Mouse (Mus musculus): ENCODE measurements around the gene Adarb2. TPM values are rescaled to one million over a fixed set of nuclear protein-coding genes. Genes with fewer than 3 reads are reported as not detected.

Gene Adarb2
- total RNA-seq, 2 experiments from 2014 or later, result 24.8 to 26.8 TPM

DNA sequence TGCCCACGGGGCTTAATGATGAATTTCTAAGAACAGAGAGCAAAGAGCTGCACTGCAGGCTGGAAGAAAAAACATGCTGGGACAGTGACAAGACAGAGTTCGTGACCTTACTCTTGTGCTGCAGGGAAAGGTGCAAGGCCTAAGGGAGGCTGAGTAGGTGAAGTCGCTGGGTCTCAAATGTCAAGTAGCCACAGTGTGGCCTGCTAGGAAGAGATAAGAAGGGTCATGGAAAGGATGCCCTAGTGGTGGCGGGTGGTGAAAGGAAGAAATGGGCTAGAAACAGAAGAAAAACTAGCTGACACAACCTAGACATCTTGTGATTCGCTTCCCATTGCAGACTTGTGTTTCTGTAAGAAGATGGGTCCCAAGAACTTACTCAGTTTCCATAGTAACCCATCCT lies 429.4 kb downstream of the Adarb2 start:
- DNase-seq (ENCODE audit: low spot score in 2 of 2), result no peak
- intact Hi-C loops (cut with DNase I), result no loop called here

DNA sequence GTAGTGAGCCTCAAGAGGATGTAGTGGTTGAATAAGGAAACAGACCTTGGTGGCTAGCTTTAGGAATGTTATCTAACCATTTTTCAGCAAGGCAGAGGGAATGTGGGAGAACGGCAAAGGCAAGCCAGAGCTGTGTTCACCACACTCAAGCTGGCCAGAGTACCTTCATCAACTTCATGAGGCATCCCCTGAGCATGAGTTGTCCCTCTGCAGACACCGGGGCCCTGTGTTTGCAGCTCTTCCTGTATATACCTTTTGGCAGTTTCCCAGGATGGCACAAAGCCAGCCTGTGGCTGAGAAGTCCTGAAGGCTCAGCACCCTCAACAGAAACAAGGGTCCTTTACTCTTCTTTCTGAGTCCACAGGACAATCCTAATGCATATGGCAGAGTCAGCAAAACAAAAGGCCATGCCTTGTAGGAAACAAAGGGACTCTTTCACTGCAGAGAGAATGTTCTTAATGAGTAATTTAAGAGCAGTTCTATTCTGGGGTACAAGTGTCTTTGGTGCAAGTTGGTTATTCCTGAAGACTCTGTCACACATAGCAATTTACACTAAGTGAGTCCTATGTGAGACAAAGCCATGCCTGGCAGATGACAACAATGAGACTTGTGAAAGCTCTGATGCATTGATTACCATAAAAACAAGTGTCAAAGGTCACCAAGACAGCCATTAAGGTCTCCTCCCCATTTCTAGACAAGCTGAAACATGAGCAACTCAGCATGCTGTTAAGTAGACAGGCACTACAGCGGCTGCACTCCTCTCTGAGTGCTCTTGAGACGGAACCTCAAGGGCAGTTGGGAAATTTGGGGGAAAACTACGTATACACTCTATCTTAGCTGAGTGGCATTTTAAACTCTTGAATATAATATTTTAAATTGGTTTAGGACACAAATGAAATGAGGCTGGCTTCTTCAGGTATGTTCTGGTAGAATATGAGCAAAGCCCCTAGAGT lies 431.0 kb downstream of the Adarb2 start:
- no peak for DNase-seq (ENCODE audit: low spot score in 2 of 2)
- intact Hi-C loops (cut with DNase I), result no loop called here

DNA sequence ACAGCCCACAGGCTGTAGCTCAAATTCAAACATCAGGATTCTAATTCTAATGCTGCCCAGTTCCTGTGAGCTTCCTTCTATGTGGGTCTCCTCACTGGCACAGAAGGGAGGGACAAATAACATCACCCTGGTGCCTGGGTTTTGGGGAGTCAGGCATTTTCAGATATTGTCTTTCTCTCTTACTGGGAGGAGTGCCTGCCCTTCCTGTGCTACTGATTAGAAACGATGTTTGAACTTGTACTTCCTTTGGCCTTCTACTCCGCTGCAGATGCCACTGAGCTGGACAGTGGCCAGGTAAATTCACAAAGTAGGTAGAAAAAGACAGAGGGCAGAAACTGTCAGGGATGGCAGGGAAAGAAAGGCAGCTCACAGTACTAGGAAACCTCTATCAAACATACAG lies 439.4 kb downstream of the Adarb2 start:
- intact Hi-C loops (cut with DNase I), result no loop called here
- no peak for DNase-seq (ENCODE audit: low spot score in 2 of 2)

DNA sequence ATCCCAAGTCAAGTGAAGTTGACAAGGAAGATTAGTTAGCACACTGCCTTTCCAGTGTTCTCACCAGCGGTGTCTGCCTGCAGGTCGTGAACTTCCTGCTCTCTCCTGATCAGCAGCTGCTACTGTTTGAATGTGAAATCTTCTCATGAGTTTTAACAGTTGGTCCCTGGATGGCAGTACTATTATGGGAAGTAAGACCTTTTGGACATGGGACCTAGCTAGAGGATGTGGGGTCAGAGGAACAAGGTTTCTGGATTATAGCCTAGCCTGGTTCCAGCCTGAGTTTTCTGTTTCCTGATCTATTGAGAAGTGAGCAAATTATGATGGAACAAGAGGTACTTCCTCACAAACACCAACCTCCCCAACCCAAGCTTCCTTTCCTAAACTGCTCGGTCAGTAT lies 441.3 kb downstream of the Adarb2 start:
- no peak for DNase-seq (ENCODE audit: low spot score in 2 of 2)
- intact Hi-C loops (cut with DNase I), result no loop called here

DNA sequence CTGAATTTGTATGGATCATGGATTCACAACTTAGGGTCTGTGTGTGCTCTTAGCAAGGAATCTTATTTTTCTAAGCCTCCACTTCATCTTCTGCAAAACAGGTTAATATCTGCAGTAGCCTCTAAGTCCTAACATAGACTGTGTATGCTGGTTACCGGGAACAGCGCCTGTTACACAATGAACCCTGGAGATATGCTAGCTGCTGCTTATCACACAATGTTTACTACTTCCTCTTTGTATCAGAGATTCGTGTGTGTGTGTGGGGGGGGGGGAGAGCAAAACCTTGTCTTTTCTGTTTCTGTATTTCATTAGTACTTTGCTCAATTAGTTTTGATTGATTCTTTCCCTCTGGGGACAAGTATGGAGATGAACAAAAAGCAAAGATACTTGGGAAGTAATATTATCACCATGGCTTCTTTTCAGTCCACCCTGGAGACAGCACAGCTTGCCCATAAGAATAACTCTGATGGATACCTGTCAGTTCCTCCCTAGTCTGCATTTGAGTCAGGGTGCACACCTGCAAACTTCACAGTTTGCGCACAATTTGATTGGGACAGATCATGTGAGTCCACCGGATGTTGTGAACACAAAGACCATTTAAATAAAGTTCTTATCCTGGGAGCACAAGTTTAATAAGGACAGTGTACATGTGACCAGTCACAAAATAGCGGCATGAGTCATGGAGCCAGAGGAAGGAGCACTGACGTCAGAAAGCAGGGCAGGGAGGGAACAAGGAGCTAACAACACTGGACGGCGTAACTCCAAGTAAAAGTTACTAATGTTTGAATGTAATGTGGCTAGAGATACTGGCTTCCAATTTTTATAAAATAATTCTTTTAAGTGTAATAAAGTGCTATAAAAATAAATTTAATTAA lies 442.4 kb downstream of the Adarb2 start:
- intact Hi-C loops (cut with DNase I), result no loop called here
- no peak for DNase-seq (ENCODE audit: low spot score in 2 of 2)

DNA sequence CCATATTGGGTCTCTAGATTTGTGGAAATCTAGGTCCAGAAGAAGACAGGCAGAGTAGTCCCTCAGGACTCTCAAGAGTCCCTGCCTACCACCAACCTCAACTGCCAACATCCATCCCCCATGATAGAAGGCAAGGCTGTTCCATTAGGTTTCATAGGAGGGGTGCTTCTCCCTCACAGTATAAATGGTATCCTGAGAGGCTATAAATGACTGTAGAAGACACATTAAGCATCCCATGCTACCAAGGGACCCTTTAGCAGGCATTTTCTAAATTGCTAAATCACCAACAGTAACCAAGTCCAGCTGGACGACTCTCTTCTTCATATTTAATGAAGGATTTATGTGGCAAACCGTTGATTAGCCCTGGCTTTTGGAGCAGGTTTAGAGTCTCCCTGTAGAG lies 446.6 kb downstream of the Adarb2 start:
- no peak for DNase-seq (ENCODE audit: low spot score in 2 of 2)
- intact Hi-C loops (cut with DNase I), result no loop called here

DNA sequence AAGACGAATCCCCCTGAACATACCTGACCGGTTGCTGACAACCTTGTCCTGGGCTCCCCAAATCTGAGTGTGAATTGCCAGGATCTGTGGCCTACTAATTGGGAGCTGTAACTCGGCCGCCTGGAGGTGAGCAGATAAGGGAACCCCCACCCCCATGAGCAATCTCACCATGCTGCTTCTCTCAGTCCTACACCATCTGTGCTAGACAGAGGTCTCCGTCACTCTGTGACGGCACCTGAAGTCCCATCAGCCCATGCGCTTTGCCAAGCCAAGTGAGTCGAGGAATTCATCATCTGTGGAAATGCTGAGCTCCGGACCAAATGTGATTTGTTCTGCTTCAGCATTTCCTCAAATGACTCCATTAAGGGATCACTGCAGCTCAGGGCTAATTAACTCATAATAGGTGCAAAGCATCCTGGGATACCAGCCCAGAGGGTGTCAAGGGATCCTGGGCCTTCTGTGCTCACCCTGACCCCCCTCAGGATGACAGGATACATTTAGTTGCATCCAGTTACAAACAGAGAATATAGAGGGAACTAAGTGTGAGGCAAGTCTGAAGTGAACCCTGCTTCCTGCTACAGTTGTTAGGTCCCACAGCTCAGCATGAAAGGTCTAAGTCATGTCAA lies 462.1 kb downstream of the Adarb2 start:
- DNase-seq (ENCODE audit: low spot score in 2 of 2), result no peak
- intact Hi-C loops (cut with DNase I), result no loop called here

DNA sequence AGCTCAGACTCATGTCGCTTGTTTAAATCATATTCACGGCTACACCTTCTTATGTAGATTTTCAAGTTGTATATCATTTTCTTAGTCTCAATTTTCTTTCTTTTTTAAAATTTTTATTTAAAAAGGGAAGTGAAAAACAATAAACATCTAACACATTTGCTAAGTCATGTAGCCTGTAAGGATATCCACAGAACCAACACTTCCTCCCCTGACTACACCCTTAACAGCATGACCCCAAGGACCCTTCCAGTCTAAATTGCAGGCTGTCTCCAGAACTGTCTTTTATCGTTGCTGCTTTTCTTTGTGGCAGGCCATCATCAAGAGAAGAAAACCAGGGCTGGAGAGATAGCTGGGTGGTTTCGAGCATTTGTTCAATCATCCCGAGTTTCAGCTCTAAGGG lies 474.5 kb downstream of the Adarb2 start:
- no peak for DNase-seq (ENCODE audit: low spot score in 2 of 2)
- intact Hi-C loops (cut with DNase I), result no loop called here

DNA sequence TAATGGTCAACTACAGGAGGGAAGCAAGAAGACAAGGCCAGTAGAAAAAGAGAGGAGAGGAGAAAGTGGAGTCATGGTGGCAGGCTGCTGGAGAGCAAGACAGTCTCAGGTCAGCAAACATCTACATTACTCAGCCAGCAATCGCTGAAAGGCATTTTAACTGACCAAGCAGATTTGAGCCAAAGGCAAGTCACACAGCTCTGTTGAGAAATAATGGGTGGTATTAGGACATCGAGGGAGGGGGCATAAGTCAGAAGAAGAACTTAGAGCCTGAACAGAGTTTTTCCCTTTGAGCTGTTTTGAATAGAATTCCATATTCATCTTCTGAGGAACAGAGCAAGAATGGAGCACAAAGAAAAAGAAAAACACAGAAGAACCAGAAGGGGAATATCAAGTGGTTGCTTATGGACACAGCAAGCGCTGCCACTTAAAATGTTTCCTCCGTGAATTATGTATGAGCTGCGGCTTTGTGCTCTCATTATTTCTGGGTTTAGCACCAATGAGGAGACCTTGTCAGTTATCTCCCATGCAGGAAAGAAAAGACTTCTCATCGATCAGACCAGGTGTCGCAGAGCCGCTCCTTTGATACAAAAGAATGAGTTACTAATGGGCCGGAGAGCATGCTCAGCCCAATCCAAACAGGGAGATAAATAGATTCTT lies 477.9 kb downstream of the Adarb2 start:
- intact Hi-C loops (cut with DNase I), result no loop called here
- no peak for DNase-seq (ENCODE audit: low spot score in 2 of 2)

DNA sequence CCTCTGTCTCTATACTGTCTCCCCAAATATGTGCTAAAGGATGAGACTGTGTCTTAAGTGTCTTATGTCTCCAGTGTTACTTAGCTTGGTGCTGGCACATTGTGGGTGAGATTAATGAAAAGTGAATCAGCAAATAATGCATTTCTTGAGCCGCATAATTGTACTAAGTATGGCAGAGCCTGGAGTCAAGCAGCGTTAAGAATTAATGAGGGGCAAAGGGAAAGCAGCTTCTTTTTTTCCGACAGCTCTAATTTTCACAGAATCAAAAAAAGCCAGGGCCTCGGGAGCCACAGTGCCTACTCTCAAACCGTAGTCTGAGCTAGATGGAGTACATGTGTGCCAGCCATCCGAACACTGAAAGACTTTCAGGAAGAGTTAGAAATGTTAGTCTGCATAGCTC lies 488.8 kb downstream of the Adarb2 start:
- intact Hi-C loops (cut with DNase I), result no loop called here
- DNase-seq (ENCODE audit: low spot score in 2 of 2), result no peak

DNA sequence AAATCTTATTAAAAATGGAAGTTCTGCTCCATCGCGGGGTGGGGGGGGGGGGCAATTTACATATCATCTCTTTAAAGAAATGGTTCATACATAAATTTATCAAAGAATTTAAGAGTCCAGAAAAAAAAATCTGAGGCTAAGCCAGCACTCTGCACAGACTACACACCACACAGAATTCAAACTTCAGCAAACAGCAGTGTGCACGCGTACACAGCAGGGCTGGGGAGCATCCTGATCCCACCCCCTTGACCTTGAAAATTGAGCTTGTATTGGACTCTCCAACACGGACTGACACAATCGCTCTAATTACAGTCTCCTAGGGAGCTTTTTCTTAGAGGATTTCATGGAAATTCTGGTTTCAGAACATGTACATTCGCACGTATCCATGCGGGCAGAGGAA lies 490.1 kb downstream of the Adarb2 start:
- intact Hi-C loops (cut with DNase I), result no loop called here
- DNase-seq (ENCODE audit: low spot score in 2 of 2), result no peak

DNA sequence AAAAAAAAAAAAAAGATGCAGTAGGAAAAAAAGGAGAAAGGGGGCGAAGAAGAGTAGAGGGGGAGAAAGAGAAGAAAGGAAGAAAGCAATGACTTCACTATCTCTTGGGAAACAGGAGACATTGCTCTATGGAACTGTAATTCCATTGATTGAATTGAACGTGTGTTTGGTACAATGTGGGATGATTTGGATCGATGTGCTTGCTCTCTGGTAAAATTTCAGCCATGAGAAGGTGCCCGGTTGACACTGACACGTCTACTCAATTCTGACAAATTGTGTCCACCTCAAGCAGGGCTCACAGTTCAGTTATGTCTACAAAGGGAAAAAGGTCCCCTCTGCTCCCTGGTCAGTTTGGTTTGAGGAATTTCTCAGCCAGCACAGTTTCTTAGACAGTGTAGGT lies 495.8 kb downstream of the Adarb2 start:
- DNase-seq (ENCODE audit: low spot score in 2 of 2), result no peak
- intact Hi-C loops (cut with DNase I), result no loop called here

DNA sequence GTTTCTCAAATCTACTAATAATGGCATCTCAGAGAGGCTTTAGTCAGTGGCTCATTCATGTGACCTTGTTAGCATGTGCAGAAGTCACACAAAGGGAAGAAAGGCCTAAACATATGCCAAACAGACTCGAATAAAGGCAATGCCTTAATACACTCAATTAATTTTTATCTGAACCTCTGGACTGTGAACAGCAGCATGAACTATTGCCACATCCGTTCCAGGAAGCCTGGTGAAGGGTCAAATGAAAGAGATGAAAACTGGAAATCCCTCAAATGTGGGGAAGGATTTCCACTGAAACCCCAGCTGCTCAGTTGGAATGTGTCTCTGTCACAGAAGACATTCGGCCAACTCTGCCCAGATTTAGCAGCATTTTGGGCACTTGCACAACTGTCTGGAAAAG lies 497.2 kb downstream of the Adarb2 start:
- no peak for DNase-seq (ENCODE audit: low spot score in 2 of 2)
- intact Hi-C loops (cut with DNase I), result no loop called here

DNA sequence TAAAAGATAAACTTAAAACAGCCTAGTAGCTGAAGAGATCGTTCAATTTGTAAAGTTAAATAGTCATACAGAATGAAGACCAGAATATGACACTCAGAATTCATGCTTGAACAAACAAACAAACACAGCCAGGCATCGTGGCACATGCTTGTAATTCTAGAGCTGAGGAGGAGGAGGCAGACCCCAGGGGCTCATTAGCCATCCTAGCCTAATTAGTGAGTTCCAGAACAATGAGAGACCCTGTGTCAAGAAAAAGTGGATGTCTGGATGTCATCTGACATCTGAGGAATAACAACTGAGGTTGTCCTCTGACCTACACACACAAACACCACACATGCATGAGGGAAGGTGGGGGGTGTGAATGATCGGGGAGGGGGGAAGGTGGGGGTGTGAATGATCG lies 498.3 kb downstream of the Adarb2 start:
- intact Hi-C loops (cut with DNase I), result no loop called here
- DNase-seq (ENCODE audit: low spot score in 2 of 2), result no peak

DNA sequence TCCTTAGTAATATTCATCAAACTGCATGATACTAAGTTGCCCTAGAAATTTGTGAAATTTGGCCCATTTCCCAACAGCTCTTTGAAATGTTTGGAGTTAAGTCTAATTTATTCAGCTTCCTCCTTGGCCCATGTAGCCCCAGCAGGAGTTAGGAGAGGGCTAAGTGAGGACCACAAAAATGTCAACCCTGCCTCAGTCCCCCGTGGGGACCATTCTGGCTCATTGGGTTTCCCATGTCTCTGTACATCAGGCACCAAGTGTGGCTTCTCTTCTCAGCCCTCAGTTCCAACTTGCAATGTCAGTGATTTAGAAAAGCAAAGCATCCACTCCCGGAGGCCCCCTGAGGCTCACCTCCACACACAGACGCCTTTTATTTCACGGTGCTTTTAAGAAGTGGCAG lies 502.6 kb downstream of the Adarb2 start:
- intact Hi-C loops (cut with DNase I), result no loop called here
- DNase-seq (ENCODE audit: low spot score in 2 of 2), result no peak

DNA sequence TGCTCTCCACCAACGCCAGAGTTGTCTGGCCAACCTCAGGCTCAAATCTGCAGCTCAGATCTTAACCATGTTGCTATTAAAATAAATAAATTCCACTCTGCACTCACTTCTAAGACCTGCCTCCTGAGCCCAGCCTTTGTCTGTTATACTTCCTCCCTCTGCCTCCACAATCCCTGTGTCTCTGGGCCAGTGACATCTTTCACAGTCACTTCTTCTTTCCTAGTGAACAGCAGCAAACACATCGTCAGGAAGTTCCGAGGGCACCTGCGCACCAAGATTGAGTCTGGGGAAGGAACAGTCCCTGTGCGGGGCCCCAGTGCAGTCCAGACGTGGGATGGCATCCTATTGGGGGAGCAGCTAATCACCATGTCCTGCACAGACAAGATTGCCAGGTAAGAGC lies 510.7 kb downstream of the Adarb2 start:
- DNase-seq (ENCODE audit: low spot score in 2 of 2), result no peak
- intact Hi-C loops (cut with DNase I), result no loop called here

DNA sequence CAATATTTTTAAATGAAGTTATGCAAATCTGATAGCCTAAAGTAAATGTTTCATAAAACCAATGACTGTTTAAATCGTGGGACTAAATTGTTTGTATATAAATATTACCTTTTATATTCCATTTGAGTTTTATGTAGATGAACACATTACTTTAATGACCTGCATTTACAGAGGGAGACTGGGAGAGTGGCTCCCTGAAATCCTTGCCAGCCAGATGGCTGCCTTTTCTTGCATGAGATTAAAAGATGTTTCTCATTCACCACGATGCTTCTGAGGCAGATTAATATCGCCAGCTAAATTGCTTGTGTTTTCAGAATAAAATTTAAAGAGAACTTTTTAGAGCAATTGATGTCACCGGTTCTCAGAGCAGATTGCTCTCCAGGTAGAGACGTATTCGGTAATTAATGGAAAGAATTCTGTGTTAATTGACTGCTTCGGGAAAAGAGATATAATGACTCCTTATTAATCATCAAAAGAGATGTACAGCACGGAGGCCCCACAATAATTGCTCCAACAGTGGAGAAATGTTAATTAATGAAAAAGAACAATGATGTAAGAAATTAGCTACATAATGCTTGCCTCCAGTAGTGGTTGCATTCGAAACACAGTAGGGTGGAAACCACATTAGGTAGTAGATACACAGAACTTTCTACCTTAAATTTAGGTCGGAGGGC lies 527.4 kb downstream of the Adarb2 start:
- intact Hi-C loops (cut with DNase I), result no loop called here
- no peak for DNase-seq (ENCODE audit: low spot score in 2 of 2)

DNA sequence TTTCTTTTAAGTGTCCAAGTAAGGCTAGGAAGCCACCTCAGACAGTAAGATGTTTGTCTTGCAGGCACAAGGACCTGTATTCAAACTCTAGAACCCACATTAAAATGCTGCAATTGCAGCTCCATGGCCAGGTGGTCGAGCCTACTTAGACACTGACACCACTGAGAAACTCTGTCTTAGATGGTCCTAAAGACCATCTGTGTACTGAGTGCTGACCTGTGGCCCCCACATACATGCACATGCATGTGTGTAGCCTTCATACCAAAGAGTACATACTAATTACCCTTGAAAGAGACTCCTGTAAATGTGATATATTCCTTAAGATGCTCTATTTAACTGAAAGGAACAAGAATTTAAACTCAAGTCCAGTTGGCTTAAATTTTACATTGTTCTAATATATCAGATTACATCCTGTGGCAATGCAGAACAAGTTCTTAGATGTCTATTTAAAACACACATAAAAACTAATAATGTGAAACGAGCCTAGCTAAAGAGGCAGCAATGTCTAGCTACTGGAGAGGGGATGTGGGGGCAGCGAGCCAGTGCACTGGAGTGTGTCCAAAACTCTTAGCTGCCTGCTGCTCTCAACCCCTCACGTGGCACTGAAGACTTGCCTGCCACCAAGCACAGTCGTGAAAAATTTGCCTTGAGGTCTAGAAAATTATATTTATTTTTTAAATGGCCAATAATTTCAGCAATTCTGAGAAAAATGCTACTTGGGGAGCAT lies 534.6 kb downstream of the Adarb2 start:
- DNase-seq (ENCODE audit: low spot score in 2 of 2), result no peak
- intact Hi-C loops (cut with DNase I), result no loop called here

DNA sequence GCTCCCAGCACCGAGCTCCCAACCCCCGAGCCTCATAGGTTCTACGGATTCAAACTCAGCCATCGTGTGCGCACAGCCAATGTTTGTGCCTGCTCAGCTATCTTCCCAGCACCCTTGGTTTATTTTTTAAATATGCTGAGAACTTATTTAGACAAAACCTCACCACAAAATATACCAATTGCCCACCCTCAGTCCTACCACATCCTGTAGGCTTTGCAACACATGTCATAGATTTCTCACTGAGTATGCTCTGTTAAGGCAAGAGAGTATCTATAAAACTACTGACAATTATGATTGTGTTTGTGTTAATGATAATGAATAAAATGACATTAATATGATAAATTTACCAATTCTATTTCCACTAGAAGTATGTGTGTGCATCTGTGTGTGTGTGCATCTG lies 540.1 kb downstream of the Adarb2 start:
- intact Hi-C loops (cut with DNase I), result no loop called here
- DNase-seq (ENCODE audit: low spot score in 2 of 2), result no peak

Measured in left cerebral cortex, postnatal 14 days (tissue).